Mouse (Mus musculus) hindbrain, embryonic 14.5 days (tissue): Measurements from ENCODE around the gene Galnt12. TPM values are rescaled to one million over a fixed set of nuclear protein-coding genes. Genes with fewer than 3 reads are reported as not detected.

Source experiments
- ATAC-seq: fragments of 200-750 bp; cut with Nextera tagmentation; 2 replicates; pipeline ENCODE4 v1.8.0; 2017; ENCODE audit warnings: moderate number of reproducible peaks, mild to moderate bottlenecking, moderate TSS enrichment, moderate library complexity; ENCODE audit not compliant: low FRiP score
- DNase-seq: peaks from one replicate; pipeline ENCODE4 v3.0.0-alpha.2; 2015; ENCODE audit warnings: low spot score
- H3K27ac ChIP-seq: fragments of 300-500 bp; sonication (generic); 2 replicates; pipeline ENCODE4 v1.5.1; 2014; ENCODE audit warnings: mild to moderate bottlenecking, moderate library complexity
- H3K27me3 ChIP-seq: fragments of 300-500 bp; sonication (generic); 2 replicates; pipeline ENCODE4 v1.6.1; 2014; ENCODE audit warnings: mild to moderate bottlenecking, low read length, mixed read lengths; ENCODE audit not compliant: control insufficient read depth, insufficient read depth
- H3K36me3 ChIP-seq: fragments of 300-500 bp; sonication (generic); replicated peaks from 2 replicates; pipeline ENCODE4 v1.6.1; 2014; ENCODE audit not compliant: control insufficient read depth, insufficient read depth
- H3K4me1 ChIP-seq: fragments of 300-500 bp; sonication (generic); replicated peaks from 2 replicates; pipeline ENCODE4 v1.6.1; 2014; ENCODE audit warnings: antibody characterized with exemption, low read length, mixed read lengths; ENCODE audit not compliant: control insufficient read depth, insufficient read depth
- H3K4me2 ChIP-seq: fragments of 300-500 bp; sonication (generic); replicated peaks from 2 replicates; pipeline ENCODE4 v1.6.1; 2014; ENCODE audit warnings: mild to moderate bottlenecking, moderate library complexity
- H3K4me3 ChIP-seq: fragments of 300-500 bp; sonication (generic); replicated peaks from 2 replicates; pipeline ENCODE4 v1.5.1; 2014; ENCODE audit warnings: mild to moderate bottlenecking, low read length
- H3K9ac ChIP-seq: fragments of 300-500 bp; sonication (generic); 2 replicates; pipeline ENCODE4 v1.6.1; 2014
- H3K9me3 ChIP-seq: fragments of 300-500 bp; sonication (generic); 2 replicates; pipeline ENCODE4 v1.6.1; 2016; ENCODE audit warnings: low read length; ENCODE audit not compliant: control insufficient read depth
- WGBS: fragments of 180-500 bp; shearing (Covaris S2); extraction: QIAGEN DNeasy Blood & Tissue Kit; methylation state at CpG from one replicate; pipeline ENCODE4 v1.1.7; 2014; 5-methylcytosine and 5-hydroxymethylcytosine counted together
- polyA plus RNA-seq: library from polyadenylated mRNA; unstranded; fragments of >200 nt; fragmentation: Nextera tagmentation; extraction: Ambion mirVana; gene quantifications from 2 replicates; pipeline ENCODE4 v1.2.1, GENCODE M21; 2014

Galnt12 gene
- polyA plus RNA-seq, 1 experiment from 2014 or later = 1.2 TPM

DNA sequence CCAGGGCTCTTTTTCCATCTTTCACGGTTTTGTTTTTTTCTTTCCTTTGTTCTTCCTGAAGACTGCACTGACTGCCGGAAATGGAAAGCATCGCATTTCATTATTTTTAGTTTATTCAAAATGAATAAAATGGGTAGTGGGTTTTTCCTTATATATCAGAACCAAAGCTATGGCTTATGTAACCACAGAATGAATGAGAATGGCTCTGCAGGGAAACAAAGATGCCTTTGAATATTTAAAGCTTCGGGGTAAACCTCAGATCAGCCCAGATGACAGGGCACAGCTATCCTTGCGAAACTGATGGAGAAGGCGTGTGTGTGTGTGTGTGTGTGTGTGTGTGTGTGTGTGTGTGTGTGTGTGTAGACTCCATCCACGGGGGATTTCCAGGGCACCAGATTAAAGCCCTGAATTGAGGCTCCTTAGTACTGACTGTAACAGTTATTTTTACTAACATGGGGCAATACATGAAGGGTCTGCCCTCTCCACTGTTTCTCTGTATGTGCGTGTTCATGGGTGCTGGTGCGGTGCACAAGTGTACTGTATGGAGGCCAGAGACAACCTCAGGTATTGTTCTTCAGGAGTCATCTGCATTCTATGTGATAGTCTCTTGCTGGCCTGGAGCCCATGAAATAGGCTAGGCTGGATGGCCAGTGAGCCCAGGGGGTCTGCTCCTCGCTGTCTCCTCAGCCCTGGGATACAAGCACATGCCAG lies 49.9 kb downstream of the Galnt12 start:
- Histone ChIP-seq H3K4me3 (no peak overlapping the region), H3K27me3 (no peaks in the 10 kb centered on the region), H3K9me3 (no peaks in the 10 kb centered on the region), H3K27ac (no peak overlapping the region), H3K9ac (no peak overlapping the region), H3K4me2 (no peak overlapping the region), H3K36me3 (no peaks in the 10 kb centered on the region), H3K4me1 (0 out of 2 replicates have a peak, but pooled peaks cover 16% of the 10 kb centered on the region)
- 58% methylated on average over 10 of the region's 10 CpGs for WGBS
- no peak for DNase-seq
- ATAC-seq = no peak

DNA sequence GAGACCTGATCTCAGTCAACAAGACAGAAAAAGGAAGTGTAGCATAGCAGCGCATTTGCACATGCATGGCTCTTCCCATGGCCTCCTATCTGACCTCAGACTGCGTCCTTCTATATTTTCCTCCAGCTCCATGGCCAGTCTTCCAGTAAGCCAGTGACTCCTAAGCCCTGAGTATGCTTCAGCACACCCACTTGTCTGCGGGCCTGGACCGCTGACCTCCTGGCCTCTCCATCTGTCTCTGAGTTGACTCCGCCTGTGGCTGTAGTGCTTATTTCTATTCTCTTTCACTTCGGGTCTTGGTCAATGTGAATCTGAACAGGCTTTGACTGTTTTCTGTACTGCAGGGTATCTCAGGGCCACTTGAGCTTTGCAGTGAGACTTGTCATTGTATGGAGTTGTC lies 52.1 kb downstream of the Galnt12 start:
- DNase-seq (no peak), ATAC-seq (no peak)
- no peak overlapping the region for H3K4me3 ChIP-seq
- H3K9me3 ChIP-seq = no peaks in the 10 kb centered on the region
- H3K27me3 ChIP-seq = no peaks in the 10 kb centered on the region
- 79% methylated on average over 6 of the region's 6 CpGs for WGBS
- no peak overlapping the region for H3K4me2 ChIP-seq
- no peaks in the 10 kb centered on the region for H3K36me3 ChIP-seq
- no peak overlapping the region for H3K9ac ChIP-seq
- H3K27ac ChIP-seq = no peak overlapping the region
- 0 out of 2 replicates have a peak, but pooled peaks cover 16% of the 10 kb centered on the region for H3K4me1 ChIP-seq

DNA sequence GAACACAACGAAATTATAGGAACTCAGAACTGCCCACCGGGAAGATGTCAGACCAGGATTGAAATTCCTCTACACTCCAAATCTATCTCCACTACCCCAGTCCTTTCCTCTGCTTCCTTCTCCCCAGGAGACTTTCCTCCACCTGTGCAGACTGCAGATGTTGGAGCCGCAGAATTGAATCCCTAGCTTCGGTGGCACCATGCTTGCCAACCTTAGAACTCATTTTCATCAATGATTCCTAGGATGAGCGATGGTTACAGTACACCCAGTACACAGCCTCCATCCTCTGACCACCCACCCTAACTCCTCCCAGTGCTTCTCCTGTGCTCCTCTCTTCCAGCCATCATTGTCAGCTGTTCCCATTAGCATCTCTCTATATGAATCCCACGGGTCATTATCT lies 53.6 kb downstream of the Galnt12 start:
- no peaks in the 10 kb centered on the region for H3K27me3 ChIP-seq
- no peak overlapping the region for H3K9ac ChIP-seq
- H3K4me1 ChIP-seq = 0 out of 2 replicates have a peak, but pooled peaks cover 10% of the 10 kb centered on the region
- no peaks in the 10 kb centered on the region for H3K36me3 ChIP-seq
- no peak overlapping the region for H3K4me3 ChIP-seq
- 89% methylated on average over 6 of the region's 6 CpGs for WGBS
- no peak overlapping the region for H3K27ac ChIP-seq
- no peak overlapping the region for H3K4me2 ChIP-seq
- DNase-seq = no peak
- no peak for ATAC-seq
- H3K9me3 ChIP-seq = no peaks in the 10 kb centered on the region

DNA sequence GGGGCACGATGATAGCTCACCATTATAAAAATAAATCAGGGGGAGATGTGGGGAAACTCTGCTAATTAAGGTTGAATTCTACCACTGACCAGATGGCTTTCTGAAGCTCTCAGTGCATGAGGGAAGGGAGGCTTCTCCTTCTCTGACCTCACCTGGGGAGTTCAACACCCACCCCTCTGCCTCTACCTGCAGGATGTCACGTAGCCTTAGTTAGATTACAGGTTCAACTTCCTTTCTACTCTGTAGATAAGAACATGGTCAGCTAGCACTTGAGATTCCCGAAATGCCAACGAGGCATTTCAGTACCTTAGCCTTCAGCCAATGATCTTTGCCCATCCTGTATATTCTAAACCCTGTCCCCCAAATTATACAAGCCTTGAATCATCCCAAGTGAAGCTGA lies 54.9 kb downstream of the Galnt12 start:
- Histone ChIP-seq H3K9me3 (no peaks in the 10 kb centered on the region), H3K36me3 (no peaks in the 10 kb centered on the region), H3K4me3 (no peak overlapping the region), H3K4me1 (0 out of 2 replicates have a peak, but pooled peaks cover 10% of the 10 kb centered on the region), H3K27me3 (no peaks in the 10 kb centered on the region), H3K9ac (no peak overlapping the region), H3K27ac (no peak overlapping the region), H3K4me2 (no peak overlapping the region)
- no peak for DNase-seq
- ATAC-seq = no peak
- 88% methylated on average over 4 of the region's 4 CpGs for WGBS

DNA sequence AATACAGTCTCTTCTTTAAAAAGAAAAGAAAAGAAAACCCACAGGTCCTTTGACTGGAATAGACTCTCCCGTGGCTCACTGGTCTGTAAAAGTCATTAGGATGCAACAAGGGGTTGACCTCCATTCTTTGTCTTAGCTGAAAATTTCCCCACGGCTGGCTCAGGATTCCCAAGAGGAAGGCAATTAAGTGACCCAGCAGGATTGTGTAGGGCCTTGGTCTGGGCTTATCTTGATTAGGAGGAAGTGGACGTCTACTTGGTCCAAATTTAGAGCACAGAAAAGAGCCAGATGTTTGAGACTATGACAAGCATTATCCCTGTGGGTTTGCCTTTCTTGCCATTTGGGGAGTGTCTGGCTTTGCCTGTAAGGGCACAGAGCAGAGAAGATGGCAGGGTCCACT lies 58.3 kb downstream of the Galnt12 start:
- no peaks in the 10 kb centered on the region for H3K27me3 ChIP-seq
- H3K9me3 ChIP-seq = no peaks in the 10 kb centered on the region
- 32% methylated on average over 3 of the region's 3 CpGs for WGBS
- no peaks in the 10 kb centered on the region for H3K36me3 ChIP-seq
- no peak overlapping the region for H3K4me3 ChIP-seq
- H3K27ac ChIP-seq = no peak overlapping the region
- DNase-seq (no peak), ATAC-seq (no peak)
- H3K4me1 ChIP-seq = no peaks in the 10 kb centered on the region
- H3K9ac ChIP-seq = no peak overlapping the region
- H3K4me2 ChIP-seq = no peak overlapping the region

DNA sequence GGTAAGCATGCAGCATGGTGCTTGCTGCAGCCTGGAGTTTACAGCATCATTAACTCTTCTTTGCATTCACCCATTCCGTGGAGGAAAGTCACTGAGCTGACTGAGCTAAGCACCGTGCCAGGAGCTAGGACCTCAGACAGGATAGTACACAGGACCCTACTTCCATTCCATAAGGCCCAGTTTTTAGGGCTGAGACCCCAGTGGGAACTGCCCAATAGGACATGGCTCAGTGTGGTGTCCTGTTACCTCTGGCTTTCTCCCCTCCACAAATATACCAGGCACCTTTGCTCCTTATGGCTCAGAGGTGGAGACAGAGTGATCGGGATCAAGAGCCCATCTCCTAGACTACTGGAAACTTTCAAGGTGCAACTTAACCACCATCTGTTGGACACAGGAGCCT lies 59.1 kb downstream of the Galnt12 start:
- 94% methylated on average over 3 of the region's 3 CpGs for WGBS
- DNase-seq (no peak), ATAC-seq (no peak)
- H3K27ac ChIP-seq = no peak overlapping the region
- no peaks in the 10 kb centered on the region for H3K9me3 ChIP-seq
- no peaks in the 10 kb centered on the region for H3K4me1 ChIP-seq
- no peak overlapping the region for H3K4me3 ChIP-seq
- no peak overlapping the region for H3K9ac ChIP-seq
- H3K4me2 ChIP-seq = no peak overlapping the region
- H3K27me3 ChIP-seq = no peaks in the 10 kb centered on the region
- H3K36me3 ChIP-seq = no peaks in the 10 kb centered on the region

- no peak overlapping the region for H3K4me2 ChIP-seq
- no peaks in the 10 kb centered on the region for H3K36me3 ChIP-seq
- H3K9ac ChIP-seq = no peak overlapping the region
- H3K4me3 ChIP-seq = no peak overlapping the region
- no peak overlapping the region for H3K27ac ChIP-seq
- no peaks in the 10 kb centered on the region for H3K4me1 ChIP-seq
- no peaks in the 10 kb centered on the region for H3K27me3 ChIP-seq
- WGBS = 76% methylated on average over 8 of the region's 8 CpGs
- peaks cover 1% of the 10 kb centered on the region; the same call in 1 of the 2 replicates for H3K9me3 ChIP-seq
- DNase-seq = no peak
- ATAC-seq = no peak
These were observed 60.0 kb downstream of the Galnt12 start for GRCm38 (mm10) chr4:47151553-47152183.

DNA sequence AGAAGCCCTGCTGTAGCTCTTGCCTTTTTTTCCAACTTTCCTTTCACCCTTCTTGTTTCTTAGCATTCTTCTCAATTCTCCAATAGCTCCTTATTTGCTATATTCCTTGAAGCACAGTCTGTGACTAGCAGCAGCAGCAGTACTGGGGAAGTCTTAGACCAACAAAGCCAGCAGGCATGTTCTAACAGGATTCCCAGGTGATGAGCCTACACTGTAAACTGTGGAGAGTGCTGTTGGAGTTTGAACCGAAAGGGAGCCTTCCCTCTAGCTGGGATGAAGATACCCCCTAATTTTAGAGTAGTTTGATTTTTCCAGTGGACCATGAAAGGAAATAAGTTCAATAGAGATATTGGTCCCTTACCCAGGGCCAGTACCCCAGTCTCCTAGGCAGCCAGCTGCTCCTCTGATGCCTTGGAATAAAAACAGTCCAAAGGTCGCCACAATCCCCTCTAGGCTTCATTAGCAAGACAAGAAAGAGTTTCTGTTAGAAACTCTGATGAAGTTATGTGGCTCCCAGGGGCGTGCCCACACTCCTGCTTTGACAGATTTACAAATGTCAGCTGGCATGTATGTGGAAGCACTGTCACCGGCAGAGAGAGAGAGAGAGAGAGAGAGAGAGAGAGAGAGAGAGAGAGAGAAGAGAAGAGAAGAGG lies 69.5 kb downstream of the Galnt12 start:
- ATAC-seq = 0 out of 2 replicates have a peak, but pooled peaks have one; percentile 14
- no peak overlapping the region for H3K27ac ChIP-seq
- no peak for DNase-seq

GRCm38 (mm10) chr4:47161756-47162587 lies 70.3 kb downstream of the Galnt12 start:
- Histone ChIP-seq H3K27ac (no peak overlapping the region), H3K27me3 (no peaks in the 10 kb centered on the region), H3K4me1 (no peaks in the 10 kb centered on the region; the same call in 1 of the 2 replicates), H3K36me3 (no peaks in the 10 kb centered on the region), H3K9me3 (peaks cover 10% of the 10 kb centered on the region), H3K9ac (no peak overlapping the region), H3K4me2 (no peak overlapping the region), H3K4me3 (no peak overlapping the region)
- no peak for DNase-seq
- 48% methylated on average over 12 of the region's 12 CpGs for WGBS
- no peak for ATAC-seq

More for the DNA sequence above, 69.5 kb downstream of the Galnt12 start:
- Histone ChIP-seq H3K4me2 (no peak overlapping the region), H3K9me3 (peaks cover 14% of the 10 kb centered on the region), H3K36me3 (no peaks in the 10 kb centered on the region), H3K9ac (no peak overlapping the region), H3K4me1 (no peaks in the 10 kb centered on the region; the same call in 1 of the 2 replicates), H3K4me3 (no peak overlapping the region), H3K27me3 (no peaks in the 10 kb centered on the region)
- WGBS = 11% methylated on average over 4 of the region's 4 CpGs
